Mouse (Mus musculus) ZHBTc4 (cell line): ENCODE results near the gene Ebf1.
"Not testable (repeated sequence)": the region's sequence is repeated elsewhere in the genome, so short reads cannot be mapped to it uniquely, and the experiment has no call there.

Source experiments
- DNase-seq: peaks from one replicate; pipeline ENCODE4 v3.0.0-alpha.2; 2011; ENCODE audit warnings: low read depth, low spot score

Gene Ebf1

DNA sequence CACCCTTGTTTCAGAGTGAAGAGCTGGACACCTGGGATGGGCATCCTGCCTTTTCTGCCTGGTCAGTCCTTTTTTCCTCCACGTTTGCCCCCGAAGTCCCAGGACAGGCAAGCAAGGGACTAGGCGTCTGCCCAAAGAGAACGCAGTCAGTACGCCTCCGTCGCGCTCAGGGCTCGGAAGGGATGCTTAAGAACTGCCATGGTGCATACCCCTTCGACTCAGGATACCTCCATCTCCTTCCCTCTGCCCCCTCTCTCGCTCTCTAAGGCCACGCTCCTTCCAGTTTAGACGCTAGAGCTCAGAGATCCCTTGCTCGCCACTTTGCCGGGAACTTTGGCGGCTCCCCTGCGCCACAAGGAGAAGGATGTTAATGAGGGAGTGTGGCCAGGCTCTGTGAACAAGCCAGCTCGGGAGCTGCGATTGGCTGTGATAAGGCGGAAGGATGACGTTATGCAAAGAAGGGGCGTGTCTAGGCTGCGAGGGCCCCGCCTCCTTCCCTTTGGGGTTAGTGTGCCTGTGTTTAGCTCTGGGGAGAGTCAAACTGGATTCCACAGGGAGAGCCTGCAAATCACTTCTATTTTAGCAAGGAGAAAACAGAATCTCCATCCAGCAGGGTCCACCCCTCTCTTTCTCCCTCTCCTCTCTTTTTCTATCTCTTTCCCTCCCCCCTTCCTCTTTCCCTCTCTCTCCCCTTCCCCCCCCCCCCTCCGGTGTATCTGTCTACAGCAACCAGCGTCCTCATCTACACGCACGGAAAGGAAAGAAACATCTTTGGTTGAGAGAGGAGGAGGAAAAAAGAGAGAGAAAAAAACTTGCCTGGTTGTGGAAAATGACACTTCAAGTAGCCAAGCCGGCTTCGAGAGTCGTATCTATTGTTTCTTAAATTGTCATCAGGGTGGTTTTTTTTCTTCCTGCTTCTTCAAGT is at the start of gene Ebf1:
Gene Ebf1 (plus strand): TSS at position 530 of the 925 bp plus-strand sequence.
- peak; percentile 97 for DNase-seq

GRCm38 (mm10) chr11:44570336-44570735 is 46.8 kb upstream of the Ebf1 start:
- not testable (repeated sequence) for DNase-seq

DNA sequence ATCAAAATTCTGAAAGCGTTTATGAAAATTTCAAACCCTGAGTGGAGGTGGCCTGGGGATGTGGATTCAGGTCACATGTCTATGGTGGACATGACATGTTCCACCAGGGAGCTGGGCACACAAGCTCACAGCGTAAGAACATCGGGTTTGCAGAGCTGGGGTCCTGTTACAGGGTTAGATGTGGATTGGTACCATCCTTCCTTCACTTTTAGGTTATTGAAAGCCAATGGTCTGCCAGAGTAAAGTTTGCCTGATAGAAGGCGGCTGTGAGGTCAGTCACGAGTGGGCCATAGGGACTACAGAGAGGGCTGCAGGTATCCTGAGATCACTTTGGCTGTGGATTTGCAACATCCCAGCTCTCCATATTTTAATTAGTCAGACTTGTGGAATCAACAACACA is 44.3 kb upstream of the Ebf1 start:
- no peak for DNase-seq

GRCm38 (mm10) chr11:44573396-44573795 is 43.7 kb upstream of the Ebf1 start:
- no peak for DNase-seq

- no peak for DNase-seq
Observed at GRCm38 (mm10) chr11:44574391-44574790, 42.7 kb upstream of the Ebf1 start.

GRCm38 (mm10) chr11:44574820-44575219 is 42.3 kb upstream of the Ebf1 start:
- DNase-seq = no peak

DNA sequence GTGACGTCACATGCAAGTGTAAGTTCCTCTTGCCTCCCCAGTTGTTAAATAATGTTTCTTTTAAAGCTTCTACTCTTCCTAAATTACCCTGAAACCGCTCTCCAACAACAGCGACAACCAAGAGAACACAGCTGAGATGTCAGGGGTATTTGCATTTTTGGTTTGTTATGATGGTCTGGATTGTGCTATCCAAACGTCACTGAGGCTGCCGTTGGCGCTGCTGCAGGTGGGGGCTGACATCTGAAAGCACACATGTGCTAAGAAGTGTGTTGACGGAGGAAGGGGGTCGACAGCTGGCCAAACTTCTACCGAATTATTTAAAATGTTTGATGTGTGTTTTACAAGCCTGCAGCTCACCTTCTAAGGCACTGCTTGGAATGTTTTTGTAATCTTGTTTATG is 39.2 kb upstream of the Ebf1 start:
- DNase-seq = no peak

DNA sequence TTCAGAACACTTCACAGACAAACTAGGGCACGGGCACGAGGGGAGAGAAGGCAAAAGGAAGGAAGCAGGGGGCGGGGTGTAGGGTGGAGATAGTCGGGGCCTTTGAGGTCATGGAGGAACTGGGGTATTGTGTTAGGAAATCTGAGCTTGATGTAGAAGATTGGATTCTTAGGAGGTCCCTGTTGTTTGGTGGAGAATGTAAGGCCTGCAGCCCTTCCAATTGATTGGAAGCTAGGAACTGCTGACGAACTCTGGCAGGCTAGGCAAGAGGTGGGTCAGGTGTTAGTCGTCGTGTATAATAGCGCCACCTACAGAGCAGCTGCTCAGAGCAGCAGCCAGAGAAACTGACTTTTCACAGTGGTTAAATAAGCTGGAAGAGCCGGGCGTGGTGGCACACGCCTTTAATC is 35.8 kb upstream of the Ebf1 start:
- peak; percentile 87 for DNase-seq

DNA sequence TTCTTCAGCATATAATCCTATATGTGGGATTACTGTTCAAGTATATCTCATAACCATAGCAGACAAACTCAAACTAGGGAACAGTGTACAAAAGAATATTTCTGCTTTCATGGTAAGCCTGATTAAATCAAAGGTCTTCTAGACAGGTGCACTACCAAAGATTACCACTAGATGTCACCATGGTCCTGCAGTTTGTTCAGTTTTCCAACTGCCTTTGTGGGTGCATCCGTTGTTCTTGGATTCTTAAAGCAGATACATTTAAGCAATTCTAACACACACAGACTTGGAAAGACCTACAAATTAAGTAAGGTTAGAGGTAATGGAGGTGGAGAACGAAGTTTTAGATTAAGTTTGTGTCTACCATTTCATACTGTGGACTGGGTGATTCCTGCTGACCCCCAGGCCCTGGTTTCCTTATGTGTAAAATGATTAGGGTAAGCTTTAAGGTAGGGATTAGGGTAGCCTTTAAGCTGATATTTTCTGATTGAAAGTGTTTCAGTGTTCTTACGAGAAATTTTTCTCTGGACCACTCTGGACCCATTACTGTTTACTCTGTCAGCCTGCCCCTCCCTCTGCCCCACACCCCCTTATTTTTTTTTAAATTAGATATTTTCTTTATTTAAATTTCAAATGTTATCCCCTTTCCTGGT is 30.9 kb upstream of the Ebf1 start:
- DNase-seq = peak; percentile 71

GRCm38 (mm10) chr11:44593016-44593415 is 24.1 kb upstream of the Ebf1 start:
- peak; percentile 62 for DNase-seq

DNA sequence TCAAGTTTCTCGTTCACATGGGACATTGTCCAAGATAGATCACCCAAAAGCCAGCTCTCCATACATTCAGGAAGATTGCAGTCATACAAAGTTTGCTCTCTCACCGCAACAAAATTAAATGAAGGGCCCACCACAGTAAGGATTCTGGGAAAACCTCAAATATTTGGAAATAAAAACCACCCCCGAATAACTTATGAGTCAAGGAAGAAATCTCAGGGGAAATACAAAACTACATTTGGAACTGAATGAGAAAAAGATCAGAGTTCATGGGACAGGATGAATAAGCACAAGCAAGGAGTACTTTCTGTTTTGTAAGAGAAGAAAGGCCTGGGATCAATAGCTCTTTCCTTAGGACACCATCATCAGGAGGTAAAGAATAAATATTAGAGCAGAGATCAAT is 22.3 kb upstream of the Ebf1 start:
- no peak for DNase-seq

GRCm38 (mm10) chr11:44606881-44607280 is 10.2 kb upstream of the Ebf1 start:
- DNase-seq = peak; percentile 67

DNA sequence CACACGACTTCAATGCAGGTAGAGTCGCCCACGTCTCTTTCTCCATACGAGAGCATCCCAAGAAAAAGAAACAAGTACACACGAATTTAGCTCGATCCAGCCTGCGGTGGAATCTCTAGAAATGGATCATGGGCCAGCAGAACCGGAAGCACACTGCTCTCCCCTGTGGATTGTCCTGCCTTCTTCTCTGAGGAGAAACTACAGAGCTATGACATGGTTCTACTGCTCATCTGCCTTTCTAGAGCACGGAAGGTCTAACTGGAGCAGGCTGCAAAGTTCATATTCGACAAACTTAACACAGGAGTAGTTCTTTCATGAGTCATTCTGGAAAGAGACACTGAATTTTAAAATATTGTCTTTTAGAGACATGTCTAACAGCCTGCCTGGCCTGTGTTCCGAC is 8.5 kb upstream of the Ebf1 start:
- no peak for DNase-seq

DNA sequence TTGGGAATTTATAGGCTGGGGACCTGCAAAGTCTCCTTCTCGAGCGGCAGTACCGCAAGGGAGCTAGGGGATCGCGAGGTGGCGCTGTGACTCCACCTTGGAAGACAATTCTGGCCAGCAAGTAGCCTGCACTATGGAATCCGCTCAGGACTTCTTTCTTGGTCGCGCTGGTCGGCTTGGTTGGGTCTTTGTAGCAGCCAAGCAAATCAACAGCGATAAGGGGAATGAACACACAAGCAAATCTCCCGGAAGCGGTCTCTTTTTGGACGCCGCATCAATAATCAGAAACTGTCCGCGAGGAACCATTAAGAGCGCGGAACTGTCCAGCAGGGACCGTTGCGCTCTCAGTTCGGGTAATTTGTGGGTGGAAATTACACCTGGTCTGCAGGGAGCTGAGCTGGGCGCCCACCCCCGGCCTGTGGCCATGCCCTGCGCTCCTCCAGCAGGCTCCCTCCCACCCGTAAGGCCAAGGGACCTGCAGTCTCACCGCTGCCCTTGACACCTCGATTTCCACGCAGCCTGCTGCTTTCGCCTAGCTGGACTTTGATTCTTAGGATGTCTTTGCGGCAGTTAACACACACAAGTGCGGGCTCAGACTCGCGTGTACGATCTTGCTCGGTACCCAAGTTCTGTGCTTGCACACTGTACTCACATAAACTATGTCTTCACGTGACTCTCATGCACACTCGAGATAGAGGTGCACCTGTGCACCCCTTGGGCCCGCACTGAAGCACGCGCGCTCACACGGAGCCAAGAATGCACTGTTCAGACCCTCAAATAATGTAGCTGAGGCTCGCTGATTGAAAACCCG is 5.9 kb upstream of the Ebf1 start:
- DNase-seq = peak; percentile 91

- peak; percentile 11 for DNase-seq
Observed at GRCm38 (mm10) chr11:44612156-44612555, 5.0 kb upstream of the Ebf1 start.

DNA sequence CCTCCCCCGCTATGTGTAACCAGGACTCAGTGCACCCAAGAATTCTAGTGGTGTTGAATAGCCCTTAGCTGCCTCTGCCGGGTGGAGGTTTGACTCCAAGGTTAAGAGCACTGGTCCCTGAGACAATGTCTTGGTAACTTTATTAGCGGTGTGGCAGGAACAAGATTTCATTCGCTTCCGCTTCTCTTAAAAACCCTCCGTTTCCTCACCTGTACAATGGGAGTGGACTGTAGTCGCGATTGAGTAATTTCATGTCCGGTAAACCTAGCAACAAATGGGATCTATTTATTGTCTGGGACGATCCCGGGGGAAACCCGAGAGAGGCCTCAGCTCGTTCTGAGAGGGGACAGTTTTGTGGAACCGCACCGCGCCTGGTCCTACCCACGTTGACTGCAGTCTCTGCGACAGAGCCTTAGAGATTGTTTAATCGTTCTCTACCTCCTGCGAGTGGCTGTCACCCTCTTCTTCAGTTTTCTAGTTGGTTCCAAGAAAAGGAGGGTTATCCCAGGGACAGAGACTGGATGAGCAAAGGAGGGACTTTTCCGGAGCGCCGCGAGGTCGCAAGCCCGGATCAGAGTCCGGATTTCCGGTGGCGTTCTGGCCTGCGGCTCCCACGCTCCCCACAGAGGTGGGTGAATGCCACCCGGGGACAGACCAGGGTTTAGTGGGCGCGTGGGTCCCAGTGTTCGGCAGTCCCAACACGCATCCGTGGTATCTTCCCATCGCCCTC is 4.3 kb upstream of the Ebf1 start:
- peak; percentile 26 for DNase-seq

- DNase-seq = peak; percentile 50
Observed at GRCm38 (mm10) chr11:44613411-44614180, 3.5 kb upstream of the Ebf1 start.

GRCm38 (mm10) chr11:44616078-44616787 is 884 bp upstream of the Ebf1 start:
- no peak for DNase-seq

- peak; percentile 71 for DNase-seq
Observed at GRCm38 (mm10) chr11:44617734-44618586, 843 bp downstream of the Ebf1 start.
